Comparison of ENCODE assay signal across 9 mouse cellular contexts in genomic region chr11:59624017-59624630, GRCm38 (mm10). TPM values are rescaled to one million over a fixed set of nuclear protein-coding genes. Genes with fewer than 3 reads are reported as not detected.
DNase-seq lines count a peak whose midpoint lies in the region; ATAC-seq lines count a peak whose summit lies in the region.
"Had no signal": no experiment of that assay in that cellular context is flagged by ENCODE, and none has a peak within 500 bp of the region (broad histone marks: within the 10 kb centered on the region; RNA-seq: fewer than 3 reads in every experiment).

No protein-coding gene starts in this region.

- no peak overlapping the region for H3K4me2 ChIP-seq in neural tube, embryonic 15.5 days

- no peaks in the 10 kb centered on the region for H3K4me1 ChIP-seq in neural tube, embryonic 15.5 days

- H3K4me3 ChIP-seq in neural tube, embryonic 15.5 days (replicated peaks), result no peak overlapping the region

- intact Hi-C loops in left cerebral cortex, postnatal 4 days (cut with DNase I), result loop anchor here (2.0 kb wide), 1 partner anchor 123 kb away; no protein-coding TSS in a partner anchor

- WGBS in neural tube, embryonic 15.5 days, result 36% methylated on average over 6 of the region's 6 CpGs

- no peak overlapping the region for H3K9ac ChIP-seq in neural tube, embryonic 15.5 days (replicated peaks)

- H3K36me3 ChIP-seq in neural tube, embryonic 15.5 days, result no peaks in the 10 kb centered on the region

- H3K27me3 ChIP-seq in neural tube, embryonic 15.5 days (replicated peaks), result no peaks in the 10 kb centered on the region

- H3K9me3 ChIP-seq in neural tube, embryonic 15.5 days (replicated peaks), result no peaks in the 10 kb centered on the region

- ATAC-seq in neural tube, embryonic 15.5 days (ENCODE audit: low FRiP score), result peak; percentile 55; the same call in 1 of the 2 replicates

- DNase-seq in urinary bladder, postnatal 36 days (ENCODE audit: low spot score in 2 of 2), result peak; percentile 34 to 67
- no peak for DNase-seq in urinary bladder, postnatal 10 days (ENCODE audit: low spot score)
- DNase-seq in cerebellum, adult 9-10 months, result peak; percentile 81
- DNase-seq in frontal cortex, postnatal 36 days (ENCODE audit: low spot score in 2 of 2), result peak; percentile 53 to 81
- peak; percentile 58 for DNase-seq in kidney, adult 18-20 months
- DNase-seq in left cerebral cortex, postnatal 4 days, result peak; percentile 61
- DNase-seq in thymus, postnatal 36 days, result peak; percentile 70 to 79

- H3K27ac ChIP-seq in neural tube, embryonic 15.5 days (replicated peaks), result no peak overlapping the region

RNA-seq across cellular contexts. Expression of gene Olfr223, which starts 31.0 kb away (rescaled TPM):
- not detected for total RNA-seq in left cerebral cortex, postnatal 4 days (2021)
- not detected in 2 replicates for polyA plus RNA-seq in neural tube, embryonic 15.5 days (2015; fragmentation: Nextera tagmentation; extraction: Ambion mirVana)
- polyA plus RNA-seq: heart, embryonic 14.5 days had no signal

RNA-seq across cellular contexts. Expression of gene Mprip, which starts 37.0 kb away (rescaled TPM):
- total RNA-seq in left cerebral cortex, postnatal 4 days (2021), result 100 to 1,000 TPM; 270 to 281 TPM
- polyA plus RNA-seq in neural tube, embryonic 15.5 days (2015; fragmentation: Nextera tagmentation; extraction: Ambion mirVana), result 46.8 and 65.8 TPM in 2 replicates

RNA-seq across cellular contexts. Expression of gene Olfr222, which starts 48.1 kb away (rescaled TPM):
- not detected for total RNA-seq in left cerebral cortex, postnatal 4 days (2021)
- not detected in 2 replicates for polyA plus RNA-seq in neural tube, embryonic 15.5 days (2015; fragmentation: Nextera tagmentation; extraction: Ambion mirVana)
- polyA plus RNA-seq: heart, embryonic 14.5 days had no signal
